Mouse (Mus musculus) gonadal fat pad, adult 2 months (tissue): ENCODE data around the gene Hist2h2aa2. TPM values are rescaled to one million over a fixed set of nuclear protein-coding genes. Genes with fewer than 3 reads are reported as not detected.
"Not testable (repeated sequence)": the region's sequence is repeated elsewhere in the genome, so short reads cannot be mapped to it uniquely, and the experiment has no call there.

Source experiments
- DNase-seq: peaks from one replicate; pipeline ENCODE4 v3.0.0-alpha.2; 2012; ENCODE audit warnings: low read depth
- polyA plus RNA-seq: library from polyadenylated mRNA; depleted of rRNA; stranded (reverse); fragments of >200 nt; gene quantifications from 2 replicates; pipeline ENCODE4 v1.2.3, GENCODE M21; 2012; rRNA removed

Hist2h2aa2 gene
- 420 and 426 TPM in 2 replicates for polyA plus RNA-seq

DNA sequence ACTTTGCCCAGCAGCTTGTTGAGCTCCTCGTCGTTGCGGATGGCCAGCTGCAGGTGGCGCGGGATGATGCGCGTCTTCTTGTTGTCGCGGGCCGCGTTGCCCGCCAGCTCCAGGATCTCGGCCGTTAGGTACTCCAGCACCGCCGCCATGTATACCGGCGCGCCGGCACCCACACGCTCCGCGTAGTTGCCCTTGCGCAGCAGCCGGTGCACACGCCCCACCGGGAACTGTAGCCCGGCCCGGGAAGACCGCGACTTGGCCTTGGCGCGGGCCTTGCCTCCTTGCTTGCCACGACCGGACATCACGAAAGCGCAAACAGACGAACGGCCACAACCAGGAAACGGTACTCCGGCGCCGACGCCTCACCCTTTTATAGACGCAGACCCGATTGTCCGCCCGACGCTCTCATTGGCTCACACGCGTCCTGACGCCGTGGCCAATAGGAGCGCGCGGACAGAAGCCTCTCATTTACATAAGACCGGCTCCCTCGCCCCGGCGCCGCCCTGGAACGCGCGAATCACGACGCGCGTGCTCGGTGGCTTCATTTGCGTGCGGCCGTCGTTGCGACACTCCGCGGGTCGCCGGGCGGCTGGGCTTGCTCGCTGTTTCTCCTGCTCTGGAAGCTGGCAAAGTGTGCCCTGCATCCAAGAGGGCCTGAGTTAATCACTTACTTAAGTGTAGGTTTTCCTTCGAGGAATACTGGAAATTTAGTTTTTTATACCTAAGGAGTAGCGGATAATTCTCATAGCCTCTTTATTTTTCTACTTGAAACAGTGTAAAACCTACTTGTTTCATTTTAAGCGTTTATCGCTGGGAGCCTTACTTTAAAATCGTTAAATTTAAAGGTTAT, at the start of gene Hist2h2aa2:
Gene Hist2h2aa2, minus strand, starts transcription at position 328 of the 850 bp plus-strand sequence.
- not testable (repeated sequence) for DNase-seq

- no peak for DNase-seq
Measured at GRCm38 (mm10) chr3:96289201-96289600, 49.1 kb upstream of the Hist2h2aa2 start.

GRCm38 (mm10) chr3:96287334-96287733, 47.3 kb upstream of the Hist2h2aa2 start:
- not testable (repeated sequence) for DNase-seq

- DNase-seq = no peak
Measured at GRCm38 (mm10) chr3:96284457-96284856, 44.4 kb upstream of the Hist2h2aa2 start.

DNA sequence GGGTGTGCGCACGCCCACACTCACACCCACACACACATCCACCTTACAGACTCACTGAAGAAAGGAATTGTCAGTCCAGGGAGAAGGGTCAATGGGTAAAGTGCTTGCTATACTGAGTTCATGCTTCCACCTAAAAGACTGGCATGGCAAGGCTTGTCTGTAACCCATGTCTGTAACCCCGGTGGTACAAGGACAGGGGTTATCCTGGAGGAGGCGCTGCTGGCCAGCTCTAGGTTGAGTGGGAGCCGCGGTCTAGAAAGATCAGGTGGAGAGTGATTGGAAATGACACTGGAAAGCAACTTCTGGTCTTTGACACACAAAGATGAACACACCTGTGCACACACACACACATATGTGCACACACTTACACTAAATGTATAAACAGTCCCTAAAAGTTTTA, 40.6 kb upstream of the Hist2h2aa2 start:
- DNase-seq = no peak

DNA sequence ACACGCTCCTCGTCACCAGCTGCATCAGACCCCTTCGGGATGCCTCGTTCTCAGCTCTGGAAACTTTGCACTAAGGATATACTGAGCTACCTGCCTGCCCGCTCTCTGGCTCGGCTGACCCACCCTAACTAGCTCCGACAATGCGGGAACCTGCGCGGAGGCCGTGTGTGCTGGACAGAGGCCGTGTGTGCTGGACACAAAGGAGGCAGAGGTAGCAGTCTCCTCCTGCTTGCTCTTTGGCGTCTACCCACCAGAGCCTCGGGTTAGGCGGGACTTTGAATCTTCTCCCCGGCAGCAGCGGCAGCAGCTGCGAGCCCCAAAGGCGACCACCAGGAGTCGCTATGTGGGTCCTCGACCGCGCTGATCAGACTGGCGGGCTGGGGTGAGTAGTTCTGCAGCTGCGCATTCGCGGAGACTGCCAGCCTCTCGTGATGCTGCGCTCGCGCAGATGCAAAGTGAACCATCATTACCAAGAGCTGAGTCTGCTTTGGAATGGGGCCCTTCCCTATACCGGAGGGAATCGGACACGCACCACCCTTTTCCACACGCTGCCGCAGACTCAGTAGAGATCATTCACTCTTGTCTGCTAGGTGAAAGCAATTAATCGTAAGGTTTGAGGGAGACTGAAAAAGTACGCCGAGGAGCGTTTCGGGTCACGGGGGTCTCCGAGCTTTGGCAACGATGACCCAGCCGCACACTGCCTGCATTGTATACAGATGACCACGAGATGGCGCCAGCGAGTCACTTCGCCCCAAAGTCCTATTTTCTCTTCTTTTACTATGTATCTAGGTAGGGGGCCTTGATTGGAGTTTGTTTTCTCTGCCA, 37.9 kb upstream of the Hist2h2aa2 start:
- DNase-seq = no peak

GRCm38 (mm10) chr3:96277428-96277799, 37.3 kb upstream of the Hist2h2aa2 start:
- DNase-seq = no peak

- DNase-seq = no peak
Measured at GRCm38 (mm10) chr3:96273591-96274465, 33.8 kb upstream of the Hist2h2aa2 start.

DNA sequence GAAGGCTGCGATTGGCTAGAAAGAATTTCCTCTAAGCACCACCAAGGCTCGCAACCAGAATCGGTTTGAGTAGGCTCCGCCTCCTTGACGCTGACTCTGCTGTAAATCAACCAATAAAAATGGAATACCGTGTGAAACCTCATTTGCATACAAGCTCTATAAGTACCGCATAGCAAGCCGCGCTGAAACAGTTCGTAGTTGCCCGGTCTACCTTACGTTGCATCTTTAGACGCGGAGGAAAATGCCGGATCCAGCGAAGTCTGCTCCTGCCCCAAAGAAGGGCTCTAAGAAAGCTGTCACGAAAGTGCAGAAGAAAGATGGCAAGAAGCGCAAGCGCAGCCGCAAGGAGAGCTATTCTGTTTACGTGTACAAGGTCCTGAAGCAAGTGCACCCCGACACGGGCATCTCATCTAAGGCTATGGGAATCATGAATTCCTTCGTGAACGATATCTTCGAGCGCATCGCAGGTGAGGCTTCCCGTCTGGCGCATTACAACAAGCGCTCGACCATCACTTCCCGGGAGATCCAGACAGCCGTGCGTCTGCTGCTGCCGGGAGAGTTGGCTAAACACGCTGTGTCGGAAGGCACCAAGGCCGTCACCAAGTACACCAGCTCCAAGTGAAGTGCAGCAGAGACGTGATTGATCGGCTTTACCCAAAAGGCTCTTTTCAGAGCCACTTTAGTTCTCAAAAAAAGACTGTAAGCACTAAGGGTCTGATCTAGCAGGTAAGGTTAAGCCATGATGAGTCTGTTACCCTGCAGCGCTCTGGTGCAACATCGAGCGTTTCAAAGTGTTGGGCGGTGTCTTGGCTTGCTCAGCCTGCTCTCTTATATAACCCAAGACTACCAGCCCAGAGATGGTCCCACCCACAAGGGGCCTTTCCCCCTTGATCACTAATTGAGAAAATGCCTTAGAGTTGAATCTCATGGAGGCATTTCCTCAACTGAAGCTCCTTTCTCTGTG, 29.7 kb upstream of the Hist2h2aa2 start, which contains the start of gene Hist2h2bb:
Gene Hist2h2bb, plus strand, starts transcription at position 242 of the 964 bp plus-strand sequence.
- DNase-seq = peak; percentile 84

DNA sequence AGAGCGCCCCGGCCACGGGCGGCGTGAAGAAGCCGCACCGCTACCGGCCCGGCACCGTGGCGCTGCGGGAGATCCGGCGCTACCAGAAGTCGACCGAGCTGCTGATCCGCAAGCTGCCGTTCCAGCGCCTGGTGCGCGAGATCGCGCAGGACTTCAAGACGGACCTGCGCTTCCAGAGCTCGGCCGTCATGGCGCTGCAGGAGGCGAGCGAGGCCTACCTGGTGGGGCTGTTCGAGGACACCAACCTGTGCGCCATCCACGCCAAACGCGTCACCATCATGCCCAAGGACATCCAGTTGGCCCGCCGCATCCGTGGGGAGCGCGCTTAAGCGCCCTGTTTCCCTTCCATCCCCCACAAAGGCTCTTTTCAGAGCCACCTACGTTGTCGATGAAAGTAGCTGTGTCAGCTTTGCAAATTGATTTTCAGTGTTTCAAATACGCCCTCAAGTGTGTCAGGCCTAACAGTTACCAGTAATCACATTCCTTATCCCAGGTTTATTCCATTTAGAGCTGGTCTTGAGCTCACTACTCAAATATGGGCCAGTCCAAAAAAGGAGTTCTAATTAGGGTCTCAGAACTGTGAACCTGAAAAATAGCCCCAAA, 28.8 kb upstream of the Hist2h2aa2 start:
- not testable (repeated sequence) for DNase-seq

GRCm38 (mm10) chr3:96268051-96268775, 28.1 kb upstream of the Hist2h2aa2 start, which contains the start of gene Hist2h3b:
Gene Hist2h3b, plus strand, starts transcription at chr3:96268654.
- DNase-seq = no peak

- no peak for DNase-seq
Measured at GRCm38 (mm10) chr3:96267541-96267940, 27.5 kb upstream of the Hist2h2aa2 start.

- DNase-seq = no peak
Measured at GRCm38 (mm10) chr3:96266132-96266710, 26.1 kb upstream of the Hist2h2aa2 start.

GRCm38 (mm10) chr3:96264404-96264949, 24.4 kb upstream of the Hist2h2aa2 start:
- DNase-seq = no peak

- no peak for DNase-seq
Measured at GRCm38 (mm10) chr3:96263558-96264403, 23.7 kb upstream of the Hist2h2aa2 start.

- DNase-seq = no peak
Measured at GRCm38 (mm10) chr3:96262979-96263550, 23.0 kb upstream of the Hist2h2aa2 start, which contains the start of gene Hist2h4. Gene Hist2h4, minus strand, starts transcription at chr3:96263311.
